Mouse (Mus musculus): ENCODE results near the gene Sstr4.

DNA sequence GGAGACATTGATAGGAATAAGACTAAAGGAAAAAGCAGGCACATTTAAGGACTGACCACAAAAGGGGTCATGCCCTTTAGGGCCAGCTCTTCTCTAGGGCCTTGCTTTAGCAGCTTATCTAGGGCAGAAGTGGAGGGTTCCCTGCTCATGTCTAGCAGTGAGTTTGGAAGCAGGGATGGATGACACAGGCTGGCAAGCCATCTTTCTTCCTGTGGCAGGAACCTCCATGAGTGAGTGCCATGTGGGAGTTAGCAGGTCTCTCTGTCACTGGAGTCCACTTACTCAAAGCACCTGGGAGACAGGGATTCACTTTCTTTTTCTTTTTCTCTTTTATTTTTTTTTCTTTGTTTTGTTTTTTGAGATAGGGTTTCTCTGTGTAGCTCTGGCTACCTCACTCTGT is 1.3 kb upstream of the Sstr4 start:
- TF ChIP-seq CTCF (IDR thresholded peaks at IDR 0.05; ENCODE audit: low read depth): no peak
- no peak for TF ChIP-seq EP300 (IDR thresholded peaks at IDR 0.05; ENCODE audit: low read depth)
